Mouse (Mus musculus): ENCODE results near the gene Gm49027. TPM values are rescaled to one million over a fixed set of nuclear protein-coding genes. Genes with fewer than 3 reads are reported as not detected.

Gm49027 gene
- polyA plus RNA-seq (2014; fragmentation: Nextera tagmentation; extraction: Ambion mirVana) = 7.0 and 8.7 TPM in 2 replicates

- 83% methylated on average over 7 of the region's 7 CpGs for WGBS
- Histone ChIP-seq H3K4me1 (ENCODE audit: control insufficient read depth, insufficient read depth, low read length) (peaks cover 7% of the 10 kb centered on the region), H3K27ac (ENCODE audit: low read length) (no peak within 1 kb of the TSS), H3K36me3 (ENCODE audit: control insufficient read depth, insufficient read depth, low read length) (peaks cover 6% of the 10 kb centered on the region; the same call in 1 of the 2 replicates), H3K9me3 (ENCODE audit: control insufficient read depth, low read depth, low read length) (no peaks in the 10 kb centered on the region), H3K4me3 (ENCODE audit: low read depth, low read length) (peak within 1 kb of the TSS; percentile 78), H3K9ac (replicated peaks; ENCODE audit: low read depth, low read length) (no peak within 1 kb of the TSS), H3K4me2 (replicated peaks; ENCODE audit: low read depth, low read length) (peak within 1 kb of the TSS; percentile 43), H3K27me3 (ENCODE audit: control insufficient read depth, insufficient read depth, low read length) (no peaks in the 10 kb centered on the region)
- no peak for ATAC-seq (ENCODE audit: insufficient number of reproducible peaks, insufficient read depth, low FRiP score, low read depth)
These were observed at the start of gene Gm49027 for GRCm38 (mm10) chr5:123525281-123525680. Gene Gm49027, minus strand, starts transcription at chr5:123525488.

GRCm38 (mm10) chr5:123573362-123573761 lies 48.1 kb upstream of the Gm49027 start:
- H3K27ac ChIP-seq (ENCODE audit: low read length) = no peak overlapping the region
- no peaks in the 10 kb centered on the region for H3K27me3 ChIP-seq (ENCODE audit: control insufficient read depth, insufficient read depth, low read length)
- H3K4me1 ChIP-seq (ENCODE audit: control insufficient read depth, insufficient read depth, low read length) = 0 out of 2 replicates have a peak, but pooled peaks cover 4% of the 10 kb centered on the region
- H3K4me2 ChIP-seq (replicated peaks; ENCODE audit: low read depth, low read length) = peak overlapping the region; percentile 90
- no peak overlapping the region for H3K9ac ChIP-seq (replicated peaks; ENCODE audit: low read depth, low read length)
- peaks cover 13% of the 10 kb centered on the region for H3K36me3 ChIP-seq (ENCODE audit: control insufficient read depth, insufficient read depth, low read length)
- WGBS = 56% methylated on average over 8 of the region's 8 CpGs
- no peaks in the 10 kb centered on the region for H3K9me3 ChIP-seq (ENCODE audit: control insufficient read depth, low read depth, low read length)
- peak overlapping the region; percentile 94; the same call in 1 of the 2 replicates for H3K4me3 ChIP-seq (ENCODE audit: low read depth, low read length)
- ATAC-seq (ENCODE audit: insufficient number of reproducible peaks, insufficient read depth, low FRiP score, low read depth) = peak; percentile 47; the same call in 1 of the 2 replicates

GRCm38 (mm10) chr5:123572357-123573186 lies 47.3 kb upstream of the Gm49027 start, which contains the start of gene Vps33a:
Gene Vps33a, minus strand, starts transcription at chr5:123573038.
- peak; percentile 92 for ATAC-seq (ENCODE audit: insufficient number of reproducible peaks, insufficient read depth, low FRiP score, low read depth)
- under 1% methylated on average over 54 of the region's 54 CpGs for WGBS
- Histone ChIP-seq H3K4me2 (replicated peaks; ENCODE audit: low read depth, low read length) (peak within 1 kb of the TSS; percentile 90), H3K9ac (replicated peaks; ENCODE audit: low read depth, low read length) (peak within 1 kb of the TSS; percentile 71), H3K36me3 (ENCODE audit: control insufficient read depth, insufficient read depth, low read length) (peaks cover 13% of the 10 kb centered on the region), H3K4me3 (ENCODE audit: low read depth, low read length) (peak within 1 kb of the TSS; percentile 94), H3K9me3 (ENCODE audit: control insufficient read depth, low read depth, low read length) (no peaks in the 10 kb centered on the region), H3K27ac (ENCODE audit: low read length) (no peak within 1 kb of the TSS), H3K27me3 (ENCODE audit: control insufficient read depth, insufficient read depth, low read length) (no peaks in the 10 kb centered on the region), H3K4me1 (ENCODE audit: control insufficient read depth, insufficient read depth, low read length) (0 out of 2 replicates have a peak, but pooled peaks cover 4% of the 10 kb centered on the region)

GRCm38 (mm10) chr5:123561128-123561527 lies 35.8 kb upstream of the Gm49027 start:
- Histone ChIP-seq H3K4me1 (ENCODE audit: control insufficient read depth, insufficient read depth, low read length) (no peaks in the 10 kb centered on the region), H3K9ac (replicated peaks; ENCODE audit: low read depth, low read length) (no peak overlapping the region), H3K27ac (ENCODE audit: low read length) (no peak overlapping the region), H3K4me3 (ENCODE audit: low read depth, low read length) (no peak overlapping the region), H3K9me3 (ENCODE audit: control insufficient read depth, low read depth, low read length) (no peaks in the 10 kb centered on the region), H3K27me3 (ENCODE audit: control insufficient read depth, insufficient read depth, low read length) (no peaks in the 10 kb centered on the region), H3K4me2 (replicated peaks; ENCODE audit: low read depth, low read length) (no peak overlapping the region), H3K36me3 (ENCODE audit: control insufficient read depth, insufficient read depth, low read length) (peaks cover 54% of the 10 kb centered on the region)
- no peak for ATAC-seq (ENCODE audit: insufficient number of reproducible peaks, insufficient read depth, low FRiP score, low read depth)
- WGBS = 93% methylated on average over 11 of the region's 11 CpGs

GRCm38 (mm10) chr5:123559588-123559987 lies 34.3 kb upstream of the Gm49027 start:
- WGBS = 92% methylated on average over 8 of the region's 8 CpGs
- Histone ChIP-seq H3K4me3 (ENCODE audit: low read depth, low read length) (no peak overlapping the region), H3K27me3 (ENCODE audit: control insufficient read depth, insufficient read depth, low read length) (no peaks in the 10 kb centered on the region), H3K4me2 (replicated peaks; ENCODE audit: low read depth, low read length) (no peak overlapping the region), H3K9ac (replicated peaks; ENCODE audit: low read depth, low read length) (no peak overlapping the region), H3K4me1 (ENCODE audit: control insufficient read depth, insufficient read depth, low read length) (no peaks in the 10 kb centered on the region), H3K36me3 (ENCODE audit: control insufficient read depth, insufficient read depth, low read length) (peaks cover 58% of the 10 kb centered on the region), H3K27ac (ENCODE audit: low read length) (no peak overlapping the region), H3K9me3 (ENCODE audit: control insufficient read depth, low read depth, low read length) (no peaks in the 10 kb centered on the region)
- ATAC-seq (ENCODE audit: insufficient number of reproducible peaks, insufficient read depth, low FRiP score, low read depth) = no peak

- H3K36me3 ChIP-seq (ENCODE audit: control insufficient read depth, insufficient read depth, low read length) = peaks cover 34% of the 10 kb centered on the region
- no peak overlapping the region for H3K4me3 ChIP-seq (ENCODE audit: low read depth, low read length)
- no peak overlapping the region for H3K27ac ChIP-seq (ENCODE audit: low read length)
- H3K9me3 ChIP-seq (ENCODE audit: control insufficient read depth, low read depth, low read length) = no peaks in the 10 kb centered on the region
- WGBS = 74% methylated on average over 2 of the region's 2 CpGs
- ATAC-seq (ENCODE audit: insufficient number of reproducible peaks, insufficient read depth, low FRiP score, low read depth) = no peak
- no peak overlapping the region for H3K4me2 ChIP-seq (replicated peaks; ENCODE audit: low read depth, low read length)
- no peaks in the 10 kb centered on the region for H3K4me1 ChIP-seq (ENCODE audit: control insufficient read depth, insufficient read depth, low read length)
- no peak overlapping the region for H3K9ac ChIP-seq (replicated peaks; ENCODE audit: low read depth, low read length)
- no peaks in the 10 kb centered on the region for H3K27me3 ChIP-seq (ENCODE audit: control insufficient read depth, insufficient read depth, low read length)
These were observed 31.2 kb upstream of the Gm49027 start for GRCm38 (mm10) chr5:123556451-123556850.

GRCm38 (mm10) chr5:123555693-123556092 lies 30.4 kb upstream of the Gm49027 start:
- Histone ChIP-seq H3K36me3 (ENCODE audit: control insufficient read depth, insufficient read depth, low read length) (peaks cover 33% of the 10 kb centered on the region), H3K27me3 (ENCODE audit: control insufficient read depth, insufficient read depth, low read length) (no peaks in the 10 kb centered on the region), H3K4me3 (ENCODE audit: low read depth, low read length) (no peak overlapping the region), H3K9ac (replicated peaks; ENCODE audit: low read depth, low read length) (no peak overlapping the region), H3K27ac (ENCODE audit: low read length) (no peak overlapping the region), H3K4me2 (replicated peaks; ENCODE audit: low read depth, low read length) (no peak overlapping the region), H3K4me1 (ENCODE audit: control insufficient read depth, insufficient read depth, low read length) (no peaks in the 10 kb centered on the region), H3K9me3 (ENCODE audit: control insufficient read depth, low read depth, low read length) (no peaks in the 10 kb centered on the region)
- 87% methylated on average over 7 of the region's 7 CpGs for WGBS
- ATAC-seq (ENCODE audit: insufficient number of reproducible peaks, insufficient read depth, low FRiP score, low read depth) = no peak

GRCm38 (mm10) chr5:123533801-123534200 lies 8.5 kb upstream of the Gm49027 start:
- WGBS = 90% methylated on average over 10 of the region's 10 CpGs
- no peaks in the 10 kb centered on the region for H3K27me3 ChIP-seq (ENCODE audit: control insufficient read depth, insufficient read depth, low read length)
- H3K4me1 ChIP-seq (ENCODE audit: control insufficient read depth, insufficient read depth, low read length) = no peaks in the 10 kb centered on the region
- H3K27ac ChIP-seq (ENCODE audit: low read length) = no peak overlapping the region
- H3K36me3 ChIP-seq (ENCODE audit: control insufficient read depth, insufficient read depth, low read length) = peaks cover 27% of the 10 kb centered on the region
- H3K9me3 ChIP-seq (ENCODE audit: control insufficient read depth, low read depth, low read length) = no peaks in the 10 kb centered on the region
- no peak overlapping the region for H3K4me2 ChIP-seq (replicated peaks; ENCODE audit: low read depth, low read length)
- no peak overlapping the region for H3K4me3 ChIP-seq (ENCODE audit: low read depth, low read length)
- ATAC-seq (ENCODE audit: insufficient number of reproducible peaks, insufficient read depth, low FRiP score, low read depth) = no peak
- H3K9ac ChIP-seq (replicated peaks; ENCODE audit: low read depth, low read length) = no peak overlapping the region
